Mouse (Mus musculus) cerebellum, adult 8-10 months (tissue): ENCODE data around the gene C1qtnf7.
A peak's percentile ranks its signal among the peaks of the same experiment; 100 is the strongest.

Experiments
- DNase-seq: peaks from one replicate; pipeline ENCODE4 v3.0.0; 2022

C1qtnf7 gene

GRCm38 (mm10) chr5:43621575-43622299 lies 106.4 kb downstream of the C1qtnf7 start:
- DNase-seq, result no peak

GRCm38 (mm10) chr5:43625407-43625806 lies 110.1 kb downstream of the C1qtnf7 start:
- no peak for DNase-seq

- no peak for DNase-seq
Observed at GRCm38 (mm10) chr5:43634071-43634601, 118.8 kb downstream of the C1qtnf7 start.

GRCm38 (mm10) chr5:43634602-43635081 lies 119.3 kb downstream of the C1qtnf7 start:
- peak; percentile 8 for DNase-seq

GRCm38 (mm10) chr5:43645020-43645419 lies 129.7 kb downstream of the C1qtnf7 start:
- DNase-seq, result no peak

GRCm38 (mm10) chr5:43647098-43647774 lies 131.9 kb downstream of the C1qtnf7 start:
- no peak for DNase-seq

GRCm38 (mm10) chr5:43661498-43661897 lies 146.2 kb downstream of the C1qtnf7 start:
- peak; percentile 10 for DNase-seq

GRCm38 (mm10) chr5:43661997-43662961 lies 146.9 kb downstream of the C1qtnf7 start, which contains the start of gene Cc2d2a:
Gene Cc2d2a (plus strand): TSS chr5:43662346.
- DNase-seq, result peak; percentile 41

GRCm38 (mm10) chr5:43663531-43663930 lies 148.2 kb downstream of the C1qtnf7 start:
- DNase-seq, result no peak

- DNase-seq, result no peak
Observed at GRCm38 (mm10) chr5:43665144-43665543, 149.8 kb downstream of the C1qtnf7 start.
